Mouse (Mus musculus) ES-E14 (cell line): ENCODE measurements around the gene Itga1.

Experiments
- CHD2 ChIP-seq: IDR thresholded peaks from 2 replicates; pipeline ENCODE4 v1.6.1; 2014; ENCODE audit warnings: mild to moderate bottlenecking, low read depth, low read length, inconsistent platforms
- HCFC1 ChIP-seq: IDR thresholded peaks from 2 replicates; pipeline ENCODE4 v1.6.1; 2012; ENCODE audit warnings: low read length, inconsistent platforms, borderline replicate concordance; ENCODE audit not compliant: insufficient read depth
- MAFK ChIP-seq: IDR thresholded peaks from 2 replicates; pipeline ENCODE4 v1.6.1; 2014; ENCODE audit warnings: mild to moderate bottlenecking, low read depth, low read length, inconsistent platforms; ENCODE audit not compliant: insufficient read depth
- ZC3H11A ChIP-seq: IDR thresholded peaks from 2 replicates; pipeline ENCODE4 v1.6.1; 2012; ENCODE audit warnings: low read depth, mild to moderate bottlenecking, inconsistent platforms, low read length, borderline replicate concordance
- ZNF384 ChIP-seq: IDR thresholded peaks from 2 replicates; pipeline ENCODE4 v1.6.1; 2012; ENCODE audit warnings: low read depth, low read length, inconsistent platforms

- TF ChIP-seq ZC3H11A (no peak), HCFC1 (no peak), MAFK (no peak), CHD2 (no peak), ZNF384 (no peak)
Measured at GRCm38 (mm10) chr13:114907876-114908275, 193.9 kb downstream of the Itga1 start.
